Mouse (Mus musculus): ENCODE results near the gene Itsn1. TPM values are rescaled to one million over a fixed set of nuclear protein-coding genes. Genes with fewer than 3 reads are reported as not detected.

Itsn1 gene
- polyA plus RNA-seq, 1 experiment from 2014 or later = 23.3 TPM

DNA sequence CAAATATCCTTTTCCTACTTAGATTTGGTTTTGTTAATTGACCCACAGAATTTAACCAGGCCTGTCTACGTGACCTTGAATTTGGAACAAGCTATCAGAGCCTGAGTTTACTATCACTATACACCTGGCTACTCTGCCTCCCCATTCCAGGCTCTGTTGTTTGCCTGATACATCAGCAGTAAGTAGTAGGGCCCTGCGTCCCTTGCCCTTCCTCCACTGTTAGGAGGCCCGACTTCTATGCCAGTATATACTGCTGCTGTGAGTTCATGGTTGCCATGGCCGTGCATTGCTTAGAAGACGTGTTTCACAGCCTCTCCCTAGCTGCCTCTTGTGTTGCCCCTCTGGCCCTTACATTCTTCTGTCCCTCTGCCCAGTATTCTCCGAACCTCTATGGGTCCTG, 42.3 kb downstream of the Itsn1 start:
- H3K27ac ChIP-seq (replicated peaks) = no peak overlapping the region
- H3K36me3 ChIP-seq = no peaks in the 10 kb centered on the region
- no peak for ATAC-seq (ENCODE audit: insufficient number of reproducible peaks, low FRiP score, low TSS enrichment, low read depth)
- peaks cover 15% of the 10 kb centered on the region for H3K4me1 ChIP-seq
- no peak overlapping the region for H3K9ac ChIP-seq
- H3K9me3 ChIP-seq (replicated peaks) = no peaks in the 10 kb centered on the region
- 87% methylated on average over 6 of the region's 6 CpGs for WGBS
- H3K27me3 ChIP-seq = no peaks in the 10 kb centered on the region
- H3K4me2 ChIP-seq (replicated peaks) = no peak overlapping the region
- no peak overlapping the region for H3K4me3 ChIP-seq (replicated peaks)

DNA sequence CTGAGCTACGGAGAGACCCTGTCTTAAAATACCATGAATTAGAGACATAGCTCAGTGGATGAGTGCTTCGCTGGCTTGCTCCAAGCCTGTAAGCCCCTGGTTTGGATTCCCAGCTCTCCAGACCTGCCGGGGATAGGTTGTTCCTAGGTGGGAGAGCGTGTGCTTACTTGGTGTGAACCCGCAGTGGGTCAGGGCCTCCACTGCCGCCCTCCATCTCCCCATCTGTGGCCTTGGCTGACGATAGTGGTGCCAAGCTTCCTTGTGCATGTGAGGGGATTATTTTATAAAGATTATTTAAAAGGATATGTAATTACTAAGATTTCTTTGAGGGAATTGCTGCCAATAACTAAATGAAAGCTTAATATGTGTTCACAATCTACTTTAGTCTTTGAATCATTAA, 43.5 kb downstream of the Itsn1 start:
- no peak for ATAC-seq (ENCODE audit: insufficient number of reproducible peaks, low FRiP score, low TSS enrichment, low read depth)

DNA sequence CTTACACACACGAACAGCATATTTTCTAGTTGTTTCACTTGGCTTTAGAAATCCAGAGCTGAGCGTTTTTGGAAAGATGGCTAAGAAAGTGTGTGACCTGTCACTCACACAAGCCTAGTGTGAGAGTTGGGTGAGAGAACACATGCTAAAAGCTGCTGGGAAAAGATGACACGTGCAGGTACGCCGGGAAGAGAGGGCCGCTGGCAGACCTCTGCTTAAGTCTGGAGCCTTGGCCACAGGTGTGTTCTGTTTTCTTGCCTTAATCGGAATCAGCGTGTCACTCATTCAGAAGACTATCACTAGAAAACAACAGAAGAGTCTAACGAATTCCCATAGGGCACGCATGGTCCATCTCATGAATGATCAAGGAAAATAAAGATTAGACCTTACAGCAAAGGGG, 50.5 kb downstream of the Itsn1 start:
- Histone ChIP-seq H3K27me3 (no peaks in the 10 kb centered on the region), H3K9me3 (replicated peaks) (no peaks in the 10 kb centered on the region), H3K27ac (replicated peaks) (no peak overlapping the region), H3K4me1 (no peaks in the 10 kb centered on the region), H3K4me2 (replicated peaks) (no peak overlapping the region), H3K4me3 (replicated peaks) (no peak overlapping the region), H3K36me3 (no peaks in the 10 kb centered on the region), H3K9ac (no peak overlapping the region)
- no peak for ATAC-seq (ENCODE audit: insufficient number of reproducible peaks, low FRiP score, low TSS enrichment, low read depth)
- 69% methylated on average over 10 of the region's 10 CpGs for WGBS

More for the DNA sequence above, 43.5 kb downstream of the Itsn1 start:
- Histone ChIP-seq H3K4me3 (replicated peaks) (no peak overlapping the region), H3K27me3 (no peaks in the 10 kb centered on the region), H3K9ac (no peak overlapping the region), H3K4me2 (replicated peaks) (no peak overlapping the region), H3K9me3 (replicated peaks) (no peaks in the 10 kb centered on the region), H3K4me1 (peaks cover 5% of the 10 kb centered on the region; the same call in 1 of the 2 replicates), H3K36me3 (no peaks in the 10 kb centered on the region), H3K27ac (replicated peaks) (no peak overlapping the region)
- 87% methylated on average over 7 of the region's 7 CpGs for WGBS

- 89% methylated on average over 7 of the region's 7 CpGs for WGBS
- H3K4me1 ChIP-seq = no peaks in the 10 kb centered on the region
- H3K4me2 ChIP-seq (replicated peaks) = no peak overlapping the region
- H3K9ac ChIP-seq = no peak overlapping the region
- no peaks in the 10 kb centered on the region for H3K36me3 ChIP-seq
- H3K27me3 ChIP-seq = no peaks in the 10 kb centered on the region
- H3K4me3 ChIP-seq (replicated peaks) = no peak overlapping the region
- ATAC-seq (ENCODE audit: insufficient number of reproducible peaks, low FRiP score, low TSS enrichment, low read depth) = no peak
- no peak overlapping the region for H3K27ac ChIP-seq (replicated peaks)
- no peaks in the 10 kb centered on the region for H3K9me3 ChIP-seq (replicated peaks)
Observed at GRCm38 (mm10) chr16:91780151-91780550, 51.1 kb downstream of the Itsn1 start.

DNA sequence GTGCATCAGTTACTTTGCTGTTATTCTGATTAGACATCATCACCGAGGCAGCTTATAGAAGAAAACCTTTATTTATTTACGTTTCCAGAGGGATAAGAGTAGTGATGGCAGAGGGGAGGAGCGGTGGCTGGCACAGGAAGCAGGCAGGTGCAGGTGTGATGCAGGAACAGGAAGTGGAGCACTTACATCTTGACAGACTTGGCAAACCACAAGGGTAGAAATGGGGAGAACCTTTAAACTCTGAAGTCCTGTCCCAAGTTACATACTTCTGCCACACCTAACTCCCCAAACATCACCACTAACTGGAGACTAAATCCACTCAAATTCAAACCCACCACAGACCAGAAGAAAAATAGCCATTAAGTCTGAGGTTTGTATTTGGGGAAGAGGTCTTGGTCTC, 51.7 kb downstream of the Itsn1 start:
- Histone ChIP-seq H3K4me2 (replicated peaks) (no peak overlapping the region), H3K4me1 (no peaks in the 10 kb centered on the region), H3K36me3 (0 out of 2 replicates have a peak, but pooled peaks cover 4% of the 10 kb centered on the region), H3K27ac (replicated peaks) (no peak overlapping the region), H3K9me3 (replicated peaks) (no peaks in the 10 kb centered on the region), H3K27me3 (no peaks in the 10 kb centered on the region), H3K4me3 (replicated peaks) (no peak overlapping the region), H3K9ac (no peak overlapping the region)
- WGBS = 81% methylated on average over 3 of the region's 3 CpGs
- no peak for ATAC-seq (ENCODE audit: insufficient number of reproducible peaks, low FRiP score, low TSS enrichment, low read depth)

DNA sequence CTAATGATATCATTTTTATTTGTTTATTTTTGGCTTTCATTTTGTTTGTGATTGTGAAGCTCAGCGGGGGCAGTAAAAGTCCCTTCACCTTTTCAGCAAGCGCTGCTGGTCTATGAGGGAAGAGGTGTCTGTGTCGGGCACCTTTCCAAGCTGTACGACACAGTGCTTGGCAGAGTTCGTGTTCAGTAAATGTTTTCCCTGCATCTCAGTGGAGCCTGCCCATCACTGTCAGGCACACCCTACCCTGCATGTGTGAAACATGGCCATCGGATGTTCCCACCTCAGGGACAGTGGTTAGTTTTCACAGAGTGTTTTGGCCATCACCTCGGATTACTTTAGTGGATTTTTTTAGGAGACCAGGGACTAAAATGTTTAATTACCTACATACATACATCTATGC, 54.1 kb downstream of the Itsn1 start:
- 80% methylated on average over 7 of the region's 7 CpGs for WGBS
- no peak overlapping the region for H3K27ac ChIP-seq (replicated peaks)
- H3K36me3 ChIP-seq = peaks cover 14% of the 10 kb centered on the region; the same call in 1 of the 2 replicates

DNA sequence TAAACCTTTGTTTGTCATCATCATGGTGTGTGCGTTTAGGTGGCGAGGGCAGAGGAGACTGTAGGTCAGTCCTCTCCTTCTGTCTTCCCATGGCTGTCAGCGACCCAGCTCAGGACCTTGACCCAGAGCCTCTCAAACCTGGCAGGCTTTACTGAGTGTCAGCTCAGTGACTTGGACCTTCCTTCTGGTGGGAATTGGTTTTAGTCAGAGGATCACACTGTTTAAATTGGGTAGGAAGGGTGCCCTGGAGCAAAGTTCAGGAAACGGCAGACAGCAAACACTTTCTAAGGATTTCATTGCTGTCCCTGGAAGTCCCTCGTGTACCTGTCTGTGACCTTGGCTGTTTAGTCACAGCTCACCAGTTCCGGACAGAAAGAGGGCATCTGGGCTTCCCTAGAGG, 55.2 kb downstream of the Itsn1 start:
- Histone ChIP-seq H3K9me3 (replicated peaks) (no peaks in the 10 kb centered on the region), H3K4me3 (replicated peaks) (no peak overlapping the region), H3K27me3 (no peaks in the 10 kb centered on the region), H3K9ac (no peak overlapping the region), H3K4me2 (replicated peaks) (no peak overlapping the region), H3K36me3 (peaks cover 14% of the 10 kb centered on the region; the same call in 1 of the 2 replicates), H3K4me1 (0 out of 2 replicates have a peak, but pooled peaks cover 6% of the 10 kb centered on the region), H3K27ac (replicated peaks) (no peak overlapping the region)
- WGBS = 72% methylated on average over 6 of the region's 6 CpGs
- ATAC-seq (ENCODE audit: insufficient number of reproducible peaks, low FRiP score, low TSS enrichment, low read depth) = no peak

More for the DNA sequence above, 54.1 kb downstream of the Itsn1 start:
- H3K9ac ChIP-seq = no peak overlapping the region
- H3K27me3 ChIP-seq = no peaks in the 10 kb centered on the region
- 0 out of 2 replicates have a peak, but pooled peaks cover 6% of the 10 kb centered on the region for H3K4me1 ChIP-seq
- H3K9me3 ChIP-seq (replicated peaks) = no peaks in the 10 kb centered on the region
- ATAC-seq (ENCODE audit: insufficient number of reproducible peaks, low FRiP score, low TSS enrichment, low read depth) = no peak
- no peak overlapping the region for H3K4me3 ChIP-seq (replicated peaks)
- H3K4me2 ChIP-seq (replicated peaks) = no peak overlapping the region

DNA sequence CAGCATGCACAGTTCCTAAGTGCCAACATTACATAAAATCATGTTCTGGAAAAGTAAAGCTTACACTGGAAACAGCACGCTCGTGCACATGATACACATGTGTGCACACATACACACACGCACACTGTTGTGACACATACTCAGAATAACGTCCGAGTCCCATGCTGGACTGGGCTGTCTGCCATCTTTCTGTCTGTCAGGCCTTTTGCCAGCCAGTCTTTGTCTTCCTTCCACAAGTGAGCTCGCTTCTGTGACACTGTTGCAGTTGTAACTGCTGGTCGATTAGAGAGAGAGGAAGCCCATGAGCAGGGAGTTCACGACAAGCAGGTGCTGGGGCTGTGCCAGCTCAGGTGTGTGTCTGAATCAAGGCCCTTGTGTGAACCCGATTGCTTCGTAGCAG, 57.3 kb downstream of the Itsn1 start:
- no peak overlapping the region for H3K27ac ChIP-seq (replicated peaks)
- H3K4me1 ChIP-seq = peaks cover 11% of the 10 kb centered on the region; the same call in 1 of the 2 replicates
- no peak for ATAC-seq (ENCODE audit: insufficient number of reproducible peaks, low FRiP score, low TSS enrichment, low read depth)
- no peak overlapping the region for H3K9ac ChIP-seq
- WGBS = 67% methylated on average over 10 of the region's 10 CpGs
- no peaks in the 10 kb centered on the region for H3K27me3 ChIP-seq
- peaks cover 14% of the 10 kb centered on the region; the same call in 1 of the 2 replicates for H3K36me3 ChIP-seq
- no peak overlapping the region for H3K4me2 ChIP-seq (replicated peaks)
- H3K9me3 ChIP-seq (replicated peaks) = no peaks in the 10 kb centered on the region
- no peak overlapping the region for H3K4me3 ChIP-seq (replicated peaks)

- ATAC-seq (ENCODE audit: insufficient number of reproducible peaks, low FRiP score, low TSS enrichment, low read depth) = no peak
- Histone ChIP-seq H3K4me3 (replicated peaks) (no peak overlapping the region), H3K27ac (replicated peaks) (no peak overlapping the region), H3K9me3 (replicated peaks) (no peaks in the 10 kb centered on the region), H3K4me1 (peaks cover 11% of the 10 kb centered on the region; the same call in 1 of the 2 replicates), H3K27me3 (no peaks in the 10 kb centered on the region), H3K36me3 (peaks cover 26% of the 10 kb centered on the region), H3K4me2 (replicated peaks) (no peak overlapping the region), H3K9ac (no peak overlapping the region)
- 85% methylated on average over 6 of the region's 6 CpGs for WGBS
Observed at GRCm38 (mm10) chr16:91789728-91790127, 60.6 kb downstream of the Itsn1 start.

GRCm38 (mm10) chr16:91792477-91793196, 63.6 kb downstream of the Itsn1 start:
- Histone ChIP-seq H3K4me1 (peaks cover 4% of the 10 kb centered on the region; the same call in 1 of the 2 replicates), H3K36me3 (peaks cover 30% of the 10 kb centered on the region), H3K4me2 (replicated peaks) (no peak overlapping the region), H3K4me3 (replicated peaks) (no peak overlapping the region), H3K9ac (no peak overlapping the region), H3K9me3 (replicated peaks) (no peaks in the 10 kb centered on the region), H3K27me3 (no peaks in the 10 kb centered on the region), H3K27ac (replicated peaks) (no peak overlapping the region)
- whole genome bisulfite sequencing = 78% methylated on average over 8 of the region's 8 CpGs
- no peak for ATAC-seq (ENCODE audit: insufficient number of reproducible peaks, low FRiP score, low TSS enrichment, low read depth)

- Histone ChIP-seq H3K4me3 (replicated peaks) (no peak overlapping the region), H3K4me1 (peaks cover 4% of the 10 kb centered on the region; the same call in 1 of the 2 replicates), H3K9me3 (replicated peaks) (no peaks in the 10 kb centered on the region), H3K27ac (replicated peaks) (no peak overlapping the region), H3K4me2 (replicated peaks) (no peak overlapping the region), H3K9ac (no peak overlapping the region), H3K27me3 (no peaks in the 10 kb centered on the region), H3K36me3 (peaks cover 30% of the 10 kb centered on the region)
- no peak for ATAC-seq (ENCODE audit: insufficient number of reproducible peaks, low FRiP score, low TSS enrichment, low read depth)
- WGBS = 92% methylated on average over 13 of the region's 13 CpGs
Observed at GRCm38 (mm10) chr16:91793507-91794278, 64.6 kb downstream of the Itsn1 start.
